Mouse (Mus musculus): Measurements from ENCODE around the gene Aga.

- TF ChIP-seq CTCF (IDR thresholded peaks at IDR 0.05; ENCODE audit: borderline replicate concordance, insufficient read depth, low read depth, low read length) (no peak), POLR2A (IDR thresholded peaks at IDR 0.05; ENCODE audit: borderline replicate concordance, insufficient read depth, low read length) (no peak)
Observed at GRCm38 (mm10) chr8:53496885-53497326, 14.6 kb upstream of the Aga start.

All from cerebellum, adult 2 months (tissue).